Mouse (Mus musculus) frontal cortex, postnatal 14 days (tissue): ENCODE measurements around the gene Agl.
A peak's percentile ranks its signal among the peaks of the same experiment; 100 is the strongest.

Experiments
- DNase-seq, 2 experiments: peaks; one replicate each; pipeline ENCODE4 v3.0.0; 2022; ENCODE audit warnings: low spot score in 2 of 2

Gene Agl

GRCm38 (mm10) chr3:116807811-116808506 is at the start of gene Agl:
Agl (minus strand) TSS chr3:116808166.
- peak; percentile 84 to 86 for DNase-seq

- DNase-seq = no peak
Measured at GRCm38 (mm10) chr3:116857611-116858010, 49.6 kb upstream of the Agl start.

GRCm38 (mm10) chr3:116852421-116852820 is 44.5 kb upstream of the Agl start:
- DNase-seq = no peak

- DNase-seq = no peak
Measured at GRCm38 (mm10) chr3:116850376-116850775, 42.4 kb upstream of the Agl start.

- no peak for DNase-seq
Measured at GRCm38 (mm10) chr3:116848936-116849335, 41.0 kb upstream of the Agl start.

- no peak for DNase-seq
Measured at GRCm38 (mm10) chr3:116848099-116848498, 40.1 kb upstream of the Agl start.

- no peak for DNase-seq
Measured at GRCm38 (mm10) chr3:116846084-116846483, 38.1 kb upstream of the Agl start.

GRCm38 (mm10) chr3:116844880-116845579 is 37.1 kb upstream of the Agl start:
- no peak for DNase-seq

- DNase-seq = no peak
Measured at GRCm38 (mm10) chr3:116841311-116841710, 33.3 kb upstream of the Agl start.

- no peak for DNase-seq
Measured at GRCm38 (mm10) chr3:116836681-116837475, 28.9 kb upstream of the Agl start.

GRCm38 (mm10) chr3:116835770-116836680 is 28.1 kb upstream of the Agl start:
- peak; percentile 79 to 88 for DNase-seq

GRCm38 (mm10) chr3:116835350-116835749 is 27.4 kb upstream of the Agl start:
- no peak for DNase-seq

GRCm38 (mm10) chr3:116834241-116834640 is 26.3 kb upstream of the Agl start:
- DNase-seq = no peak

GRCm38 (mm10) chr3:116833491-116833890 is 25.5 kb upstream of the Agl start:
- DNase-seq = no peak

- no peak for DNase-seq
Measured at GRCm38 (mm10) chr3:116832526-116833310, 24.8 kb upstream of the Agl start.

GRCm38 (mm10) chr3:116831324-116831723 is 23.4 kb upstream of the Agl start:
- no peak for DNase-seq

GRCm38 (mm10) chr3:116829274-116829920 is 21.4 kb upstream of the Agl start:
- no peak for DNase-seq

GRCm38 (mm10) chr3:116826471-116827215 is 18.7 kb upstream of the Agl start:
- DNase-seq = no peak

GRCm38 (mm10) chr3:116817231-116817630 is 9.3 kb upstream of the Agl start:
- DNase-seq = no peak
